Mouse (Mus musculus) T-cell, adult 2 months (primary cell): ENCODE results near the gene Rad51c.
"Not testable (repeated sequence)": the region's sequence is repeated elsewhere in the genome, so short reads cannot be mapped to it uniquely, and the experiment has no call there.

Experiments
- DNase-seq: peaks from one replicate; pipeline ENCODE4 v3.0.0; 2022; ENCODE audit warnings: low spot score

Gene Rad51c

GRCm38 (mm10) chr11:87404876-87405275 lies at the start of gene Rad51c, which contains the start of gene Tex14:
TSS of gene Rad51c (minus strand) at chr11:87404954.
TSS of gene Tex14 (plus strand) at chr11:87405065.
- DNase-seq, result no peak

DNA sequence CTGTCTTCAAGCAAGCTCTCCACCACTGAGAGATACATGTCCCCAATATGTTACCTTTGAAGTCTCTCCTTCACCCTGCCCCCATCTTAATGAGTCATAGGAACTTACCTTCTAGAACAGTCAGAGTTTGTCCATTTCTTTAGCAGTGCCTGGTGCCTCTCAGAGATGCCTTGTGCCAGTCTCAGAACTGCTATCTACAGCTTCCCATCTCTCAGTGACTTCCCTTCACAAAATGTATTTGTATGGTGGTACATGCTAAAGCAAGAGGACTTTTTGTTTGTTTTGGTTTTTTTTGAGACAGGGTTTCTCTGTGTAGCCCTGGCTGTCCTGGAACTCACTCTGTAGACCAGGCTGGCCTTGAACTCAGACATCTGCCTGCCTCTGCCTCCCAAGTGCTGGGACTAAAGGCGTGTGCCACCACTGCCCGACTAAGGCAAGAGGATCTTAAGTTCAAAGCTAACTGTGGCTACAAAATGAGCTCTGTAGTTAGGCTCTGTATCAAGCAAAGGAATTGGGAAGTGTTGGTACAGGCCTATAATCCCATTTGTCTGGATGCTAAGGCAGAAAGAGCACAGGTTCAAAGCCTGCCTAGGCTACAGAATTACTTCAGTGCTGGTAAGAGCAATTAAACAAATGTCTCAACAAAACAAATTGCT lies 49.4 kb upstream of the Rad51c start:
- peak; percentile 38 for DNase-seq

GRCm38 (mm10) chr11:87453216-87454034 lies 48.7 kb upstream of the Rad51c start:
- no peak for DNase-seq

DNA sequence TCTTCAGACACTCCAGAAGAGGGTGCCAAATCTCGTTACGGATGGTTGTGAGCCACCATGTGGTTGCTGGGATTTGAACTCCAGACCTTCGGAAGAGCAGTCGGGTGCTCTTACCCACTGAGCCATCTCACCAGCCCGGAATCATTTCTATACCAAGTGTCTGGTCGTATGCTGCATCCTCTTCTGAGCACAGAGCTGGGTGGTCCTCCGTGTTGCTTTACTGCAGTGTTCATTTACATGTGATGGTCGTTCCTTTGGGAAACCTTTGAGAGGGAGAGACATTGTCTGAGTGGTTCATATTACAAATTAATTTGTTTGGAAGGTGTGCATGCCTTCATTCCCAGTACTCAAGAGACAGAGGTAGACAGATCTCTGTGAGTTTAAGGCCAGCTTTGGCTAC lies 48.0 kb upstream of the Rad51c start:
- not testable (repeated sequence) for DNase-seq

- DNase-seq, result peak; percentile 11
These were observed 45.1 kb upstream of the Rad51c start for GRCm38 (mm10) chr11:87449847-87450246.

- DNase-seq, result no peak
These were observed 44.4 kb upstream of the Rad51c start for GRCm38 (mm10) chr11:87449200-87449547.

DNA sequence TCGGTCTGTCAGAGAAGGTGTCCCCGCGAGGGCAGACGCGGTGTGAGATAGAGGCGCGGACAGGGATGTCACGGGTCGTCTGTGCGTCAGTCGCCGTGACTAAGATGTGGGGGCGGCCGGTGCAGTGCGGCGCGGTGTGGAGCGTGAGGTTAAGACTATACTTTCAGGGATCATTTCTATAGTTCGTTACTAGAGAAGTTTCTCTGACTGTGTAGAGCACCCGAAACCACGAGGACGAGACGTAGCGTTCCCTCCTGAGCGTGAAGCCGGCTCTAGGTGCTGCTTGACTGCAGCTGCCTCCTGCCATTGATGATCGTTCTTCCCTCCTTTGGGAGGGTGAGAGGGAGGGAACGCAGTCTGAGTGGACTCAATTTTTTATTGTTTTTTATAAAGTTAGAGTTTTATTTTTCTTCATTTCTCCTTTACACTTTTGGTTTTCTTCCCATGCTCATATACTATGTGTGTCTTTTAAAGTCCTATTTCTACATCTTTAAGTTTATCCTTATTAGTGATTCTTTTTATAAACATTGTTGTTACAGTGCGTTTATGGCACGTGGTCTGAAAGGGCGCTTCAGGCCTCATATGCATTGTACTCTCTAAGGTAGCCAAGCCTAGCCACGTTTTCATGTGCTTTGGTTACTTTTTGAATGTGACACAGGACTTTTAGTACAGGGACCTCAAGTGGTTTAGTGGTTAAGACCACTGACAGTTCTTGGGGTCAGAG lies 43.9 kb upstream of the Rad51c start:
- peak; percentile 72 for DNase-seq

- peak; percentile 71 for DNase-seq
These were observed 43.3 kb upstream of the Rad51c start for GRCm38 (mm10) chr11:87448081-87448475.

- DNase-seq, result no peak
These were observed 42.7 kb upstream of the Rad51c start for GRCm38 (mm10) chr11:87447429-87447828.

GRCm38 (mm10) chr11:87446159-87446558 lies 41.4 kb upstream of the Rad51c start:
- DNase-seq, result no peak

GRCm38 (mm10) chr11:87445593-87445992 lies 40.8 kb upstream of the Rad51c start:
- not testable (repeated sequence) for DNase-seq

GRCm38 (mm10) chr11:87444735-87445428 lies 40.1 kb upstream of the Rad51c start:
- no peak for DNase-seq

GRCm38 (mm10) chr11:87444056-87444455 lies 39.3 kb upstream of the Rad51c start:
- not testable (repeated sequence) for DNase-seq

- DNase-seq, result peak; percentile 84
These were observed 38.7 kb upstream of the Rad51c start for GRCm38 (mm10) chr11:87443373-87443883.

DNA sequence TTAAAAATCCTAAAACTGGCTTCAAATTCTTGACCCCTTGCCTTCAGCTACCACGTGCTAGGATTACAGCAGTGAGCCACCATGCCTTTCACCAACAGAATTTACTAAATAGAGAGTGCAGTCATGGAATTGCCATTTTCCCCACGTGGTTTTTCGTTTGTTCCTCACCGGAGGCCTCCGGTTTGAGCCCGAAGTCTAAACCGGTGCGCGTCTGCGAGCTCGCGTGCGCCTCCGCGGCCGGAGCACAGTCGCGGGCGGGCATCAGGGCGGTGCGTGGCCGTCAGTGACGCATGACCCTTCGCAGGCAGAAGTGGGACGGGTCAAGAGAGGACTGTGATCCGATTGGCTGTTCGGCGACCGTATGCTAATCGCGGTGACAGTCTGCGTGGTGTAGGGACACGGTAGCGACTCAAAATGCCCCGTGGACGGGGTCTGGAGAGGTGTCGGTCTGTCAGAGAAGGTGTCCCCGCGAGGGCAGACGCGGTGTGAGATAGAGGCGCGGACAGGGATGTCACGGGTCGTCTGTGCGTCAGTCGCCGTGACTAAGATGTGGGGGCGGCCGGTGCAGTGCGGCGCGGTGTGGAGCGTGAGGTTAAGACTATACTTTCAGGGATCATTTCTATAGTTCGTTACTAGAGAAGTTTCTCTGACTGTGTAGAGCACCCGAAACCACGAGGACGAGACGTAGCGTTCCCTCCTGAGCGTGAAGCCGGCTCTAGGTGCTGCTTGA lies 38.1 kb upstream of the Rad51c start:
- DNase-seq, result peak; percentile 77

- DNase-seq, result no peak
These were observed 35.2 kb upstream of the Rad51c start for GRCm38 (mm10) chr11:87439796-87440420.

GRCm38 (mm10) chr11:87436326-87437232 lies 31.8 kb upstream of the Rad51c start:
- no peak for DNase-seq

- DNase-seq, result not testable (repeated sequence)
These were observed 30.4 kb upstream of the Rad51c start for GRCm38 (mm10) chr11:87435107-87435506.

DNA sequence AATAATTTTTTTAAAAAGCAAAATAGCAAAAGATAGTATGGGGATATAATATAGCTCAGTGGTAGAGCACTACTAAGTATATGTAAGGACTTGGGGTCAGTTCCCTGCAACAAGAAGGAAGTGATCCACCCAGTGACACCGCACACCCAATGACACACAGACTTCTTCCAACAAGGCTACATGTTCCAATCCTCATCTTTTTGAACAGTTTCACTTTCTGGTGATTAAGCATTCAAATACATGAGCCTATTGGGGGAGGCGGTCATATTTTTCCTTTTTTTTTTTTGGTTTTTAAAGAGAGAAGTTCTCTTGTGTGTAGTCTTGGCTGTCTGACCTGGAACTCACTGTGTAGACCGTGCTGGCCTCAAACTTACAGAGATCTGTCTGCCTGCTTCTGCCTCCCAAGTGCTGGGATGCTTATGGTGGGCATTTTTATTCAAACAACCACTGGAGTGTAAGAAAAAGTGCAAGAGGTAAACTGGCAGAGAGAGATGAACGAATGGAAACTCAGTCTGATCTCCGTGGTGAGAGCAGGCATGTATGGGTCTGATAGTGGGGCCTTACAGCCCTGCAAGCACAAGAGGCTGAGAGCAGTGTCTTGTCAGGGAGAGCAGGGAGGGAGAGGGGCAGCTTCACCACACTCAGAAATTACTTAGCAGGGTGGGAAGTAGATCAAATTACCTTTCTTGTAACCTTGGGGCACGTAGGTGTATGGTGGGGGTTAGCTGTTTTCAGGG lies 28.3 kb upstream of the Rad51c start:
- DNase-seq, result no peak
